Mouse (Mus musculus): ENCODE results near the gene Epsti1. TPM values are rescaled to one million over a fixed set of nuclear protein-coding genes. Genes with fewer than 3 reads are reported as not detected.

Epsti1 gene
- polyA plus RNA-seq, 1 experiment from 2014 or later = 0.34 TPM

DNA sequence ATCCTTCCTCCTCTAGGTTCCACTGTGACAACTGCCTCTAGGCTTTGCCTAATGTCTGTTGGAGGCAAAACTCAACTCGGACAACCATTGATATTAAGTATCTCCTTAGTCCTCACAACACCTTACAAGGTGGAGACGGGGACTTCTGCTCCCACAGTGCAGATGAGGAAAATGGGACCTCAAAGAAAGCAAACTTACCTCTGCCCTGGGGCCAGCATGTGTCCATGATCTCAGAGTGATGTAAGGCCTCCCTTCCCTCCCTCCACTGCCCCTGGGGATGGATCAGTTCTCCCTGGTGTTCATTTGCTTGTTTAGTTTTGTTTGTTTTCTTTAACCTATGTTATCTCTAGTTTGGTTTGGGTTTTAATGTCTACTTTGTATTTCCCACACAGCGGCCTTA lies 1.5 kb upstream of the Epsti1 start:
- H3K4me1 ChIP-seq (ENCODE audit: control insufficient read depth, insufficient read depth, low read depth, low read length) = no peaks in the 10 kb centered on the region
- no peaks in the 10 kb centered on the region for H3K36me3 ChIP-seq (ENCODE audit: control insufficient read depth, insufficient read depth, low read length)
- H3K27ac ChIP-seq (ENCODE audit: low read depth, low read length) = no peak overlapping the region
- H3K4me2 ChIP-seq (ENCODE audit: low read length) = no peak overlapping the region
- H3K9ac ChIP-seq (ENCODE audit: low read depth, low read length) = no peak overlapping the region
- H3K4me3 ChIP-seq (ENCODE audit: low read length) = no peak overlapping the region
- ATAC-seq = no peak
- H3K9me3 ChIP-seq (ENCODE audit: control insufficient read depth, low read length) = no peaks in the 10 kb centered on the region
- no peaks in the 10 kb centered on the region for H3K27me3 ChIP-seq (replicated peaks; ENCODE audit: control insufficient read depth, insufficient read depth, low read length)
- WGBS = 94% methylated on average over 3 of the region's 3 CpGs

DNA sequence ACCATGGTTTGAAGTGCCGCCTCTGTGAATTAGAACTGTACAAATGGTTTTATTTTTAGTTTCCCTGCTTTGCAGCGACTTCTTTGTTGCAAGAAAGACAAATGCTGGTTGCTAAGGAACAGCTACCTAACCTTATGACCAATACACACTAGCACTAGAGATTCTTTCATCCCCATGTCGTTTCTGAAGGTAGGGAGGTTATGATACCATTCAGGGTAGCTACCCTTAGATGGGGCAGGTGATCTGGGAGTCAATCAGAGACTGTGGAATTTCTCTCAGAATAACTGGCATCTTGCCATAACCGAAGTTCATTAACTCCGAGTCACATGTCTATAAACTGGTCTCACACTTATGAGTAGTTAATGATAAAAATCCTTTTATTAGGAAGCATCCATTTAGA lies 1.4 kb downstream of the Epsti1 start:
- no peak for ATAC-seq
- 60% methylated on average over 5 of the region's 5 CpGs for WGBS
- Histone ChIP-seq H3K9ac (ENCODE audit: low read depth, low read length) (no peak overlapping the region), H3K27ac (ENCODE audit: low read depth, low read length) (no peak overlapping the region), H3K4me1 (ENCODE audit: control insufficient read depth, insufficient read depth, low read depth, low read length) (no peaks in the 10 kb centered on the region), H3K36me3 (ENCODE audit: control insufficient read depth, insufficient read depth, low read length) (no peaks in the 10 kb centered on the region), H3K9me3 (ENCODE audit: control insufficient read depth, low read length) (no peaks in the 10 kb centered on the region), H3K4me2 (ENCODE audit: low read length) (no peak overlapping the region), H3K27me3 (replicated peaks; ENCODE audit: control insufficient read depth, insufficient read depth, low read length) (no peaks in the 10 kb centered on the region), H3K4me3 (ENCODE audit: low read length) (no peak overlapping the region)

DNA sequence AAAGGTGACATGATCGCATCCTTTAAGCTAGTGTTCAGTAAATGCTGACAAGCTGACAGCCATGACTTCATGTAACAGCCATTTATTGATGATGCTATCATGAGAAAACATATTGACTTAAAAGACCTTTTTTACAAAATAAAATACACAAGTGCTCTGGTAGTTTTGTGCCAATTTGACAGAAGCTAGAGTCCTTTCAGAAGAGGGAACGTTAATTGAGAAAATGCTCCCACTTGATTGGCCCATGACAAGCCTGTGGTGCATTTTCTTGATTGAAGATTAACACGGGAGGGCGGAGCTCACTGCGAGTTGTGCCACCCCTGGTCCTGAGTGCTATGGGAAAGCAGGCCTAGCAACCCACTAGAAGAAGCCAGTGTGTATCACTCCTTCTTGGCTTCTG lies 2.5 kb downstream of the Epsti1 start:
- no peak for ATAC-seq
- Histone ChIP-seq H3K4me1 (ENCODE audit: control insufficient read depth, insufficient read depth, low read depth, low read length) (no peaks in the 10 kb centered on the region), H3K36me3 (ENCODE audit: control insufficient read depth, insufficient read depth, low read length) (no peaks in the 10 kb centered on the region), H3K27ac (ENCODE audit: low read depth, low read length) (no peak overlapping the region), H3K4me2 (ENCODE audit: low read length) (no peak overlapping the region), H3K4me3 (ENCODE audit: low read length) (no peak overlapping the region), H3K9me3 (ENCODE audit: control insufficient read depth, low read length) (no peaks in the 10 kb centered on the region), H3K27me3 (replicated peaks; ENCODE audit: control insufficient read depth, insufficient read depth, low read length) (no peaks in the 10 kb centered on the region), H3K9ac (ENCODE audit: low read depth, low read length) (no peak overlapping the region)
- 95% methylated on average over 5 of the region's 5 CpGs for WGBS

DNA sequence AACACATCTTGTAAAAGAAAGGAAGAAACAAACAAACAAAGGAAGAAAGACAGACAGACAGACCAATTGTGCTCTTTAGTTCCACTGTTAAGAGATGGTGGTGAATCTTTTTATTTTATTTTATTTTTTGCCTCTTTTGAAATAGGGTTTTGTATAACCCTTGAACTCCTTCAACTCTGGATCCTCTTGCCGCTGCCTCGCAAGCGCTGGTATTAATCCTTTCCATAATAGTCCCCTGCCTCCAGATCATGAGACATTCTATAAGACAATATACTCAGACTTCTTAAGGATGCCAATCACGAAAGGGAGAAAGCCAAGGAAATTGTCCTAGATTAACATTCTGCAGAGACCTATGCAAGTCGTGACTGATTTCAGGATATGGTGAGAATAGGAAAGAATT lies 11.7 kb downstream of the Epsti1 start:
- H3K36me3 ChIP-seq (ENCODE audit: control insufficient read depth, insufficient read depth, low read length) = no peaks in the 10 kb centered on the region
- no peak overlapping the region for H3K9ac ChIP-seq (ENCODE audit: low read depth, low read length)
- H3K4me1 ChIP-seq (ENCODE audit: control insufficient read depth, insufficient read depth, low read depth, low read length) = no peaks in the 10 kb centered on the region
- H3K4me3 ChIP-seq (ENCODE audit: low read length) = no peak overlapping the region
- no peak overlapping the region for H3K4me2 ChIP-seq (ENCODE audit: low read length)
- H3K9me3 ChIP-seq (ENCODE audit: control insufficient read depth, low read length) = no peaks in the 10 kb centered on the region; the same call in 1 of the 2 replicates
- WGBS = 57% methylated on average over 5 of the region's 5 CpGs
- no peak for ATAC-seq
- no peaks in the 10 kb centered on the region for H3K27me3 ChIP-seq (replicated peaks; ENCODE audit: control insufficient read depth, insufficient read depth, low read length)
- no peak overlapping the region for H3K27ac ChIP-seq (ENCODE audit: low read depth, low read length)

DNA sequence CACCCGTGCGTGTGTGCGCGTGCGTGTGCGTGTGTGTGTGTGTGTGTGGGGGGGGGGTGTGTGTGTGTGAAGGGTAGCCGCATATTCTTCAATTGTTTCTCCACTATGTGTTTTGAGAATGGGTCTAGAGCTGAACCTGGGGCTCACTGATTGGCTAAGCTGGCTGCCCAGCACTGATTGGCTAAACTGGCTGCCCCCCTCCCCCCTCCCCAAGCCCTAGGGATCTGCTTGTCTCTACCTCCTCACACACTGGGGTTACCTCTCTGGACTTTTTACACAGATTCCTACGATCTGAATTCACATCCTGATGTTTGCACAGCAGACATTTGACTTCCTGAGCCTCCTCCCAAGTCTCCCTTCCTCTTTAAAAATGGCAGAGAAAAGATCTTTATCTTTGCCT lies 17.6 kb downstream of the Epsti1 start:
- Histone ChIP-seq H3K36me3 (ENCODE audit: control insufficient read depth, insufficient read depth, low read length) (no peaks in the 10 kb centered on the region), H3K27me3 (replicated peaks; ENCODE audit: control insufficient read depth, insufficient read depth, low read length) (no peaks in the 10 kb centered on the region), H3K9me3 (ENCODE audit: control insufficient read depth, low read length) (no peaks in the 10 kb centered on the region), H3K4me2 (ENCODE audit: low read length) (no peak overlapping the region), H3K27ac (ENCODE audit: low read depth, low read length) (no peak overlapping the region), H3K4me1 (ENCODE audit: control insufficient read depth, insufficient read depth, low read depth, low read length) (no peaks in the 10 kb centered on the region), H3K4me3 (ENCODE audit: low read length) (no peak overlapping the region), H3K9ac (ENCODE audit: low read depth, low read length) (no peak overlapping the region)
- ATAC-seq = no peak
- WGBS = 90% methylated on average over 8 of the region's 8 CpGs

DNA sequence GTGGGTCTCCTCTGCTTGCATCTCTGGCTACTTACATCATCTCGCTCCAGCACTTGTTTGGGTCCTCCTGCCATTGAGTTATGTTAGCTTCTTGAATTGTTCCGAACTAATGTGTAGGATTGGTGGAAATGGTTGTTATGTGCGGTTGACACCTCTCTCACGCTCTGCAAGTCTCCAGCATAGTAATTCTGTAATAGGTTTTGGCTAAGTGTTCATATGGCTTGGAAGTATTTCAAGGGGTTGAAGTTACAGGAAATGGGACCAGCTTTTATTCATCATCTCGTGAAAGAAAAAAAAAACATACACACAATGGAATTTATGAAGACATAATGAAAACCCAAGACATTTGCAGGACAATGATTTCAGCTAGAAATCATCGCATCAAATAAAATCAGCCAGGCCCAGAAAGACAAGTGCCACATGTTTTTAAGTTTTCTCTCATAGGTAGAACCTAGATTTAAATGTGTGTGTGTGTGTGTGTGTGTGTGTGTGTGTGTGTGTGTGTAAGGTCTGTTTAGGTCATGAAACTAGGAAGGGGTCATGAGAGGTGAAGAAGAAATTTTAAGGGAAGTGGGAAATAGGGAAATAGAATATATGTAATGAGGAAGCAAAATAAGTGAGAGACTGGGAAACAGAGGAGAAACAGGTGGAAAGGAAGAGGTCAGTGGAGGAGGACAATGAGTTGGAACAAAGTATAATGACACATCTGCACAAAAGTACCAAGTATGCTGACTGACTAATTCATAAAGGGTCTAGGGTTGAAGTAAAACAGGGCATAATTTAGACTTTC lies 19.2 kb downstream of the Epsti1 start:
- H3K27ac ChIP-seq (ENCODE audit: low read depth, low read length) = no peak overlapping the region
- H3K9me3 ChIP-seq (ENCODE audit: control insufficient read depth, low read length) = no peaks in the 10 kb centered on the region
- no peak overlapping the region for H3K4me3 ChIP-seq (ENCODE audit: low read length)
- WGBS = 84% methylated on average over 6 of the region's 6 CpGs
- H3K9ac ChIP-seq (ENCODE audit: low read depth, low read length) = no peak overlapping the region
- no peak overlapping the region for H3K4me2 ChIP-seq (ENCODE audit: low read length)
- H3K27me3 ChIP-seq (replicated peaks; ENCODE audit: control insufficient read depth, insufficient read depth, low read length) = no peaks in the 10 kb centered on the region
- ATAC-seq = no peak
- H3K36me3 ChIP-seq (ENCODE audit: control insufficient read depth, insufficient read depth, low read length) = no peaks in the 10 kb centered on the region
- no peaks in the 10 kb centered on the region for H3K4me1 ChIP-seq (ENCODE audit: control insufficient read depth, insufficient read depth, low read depth, low read length)

DNA sequence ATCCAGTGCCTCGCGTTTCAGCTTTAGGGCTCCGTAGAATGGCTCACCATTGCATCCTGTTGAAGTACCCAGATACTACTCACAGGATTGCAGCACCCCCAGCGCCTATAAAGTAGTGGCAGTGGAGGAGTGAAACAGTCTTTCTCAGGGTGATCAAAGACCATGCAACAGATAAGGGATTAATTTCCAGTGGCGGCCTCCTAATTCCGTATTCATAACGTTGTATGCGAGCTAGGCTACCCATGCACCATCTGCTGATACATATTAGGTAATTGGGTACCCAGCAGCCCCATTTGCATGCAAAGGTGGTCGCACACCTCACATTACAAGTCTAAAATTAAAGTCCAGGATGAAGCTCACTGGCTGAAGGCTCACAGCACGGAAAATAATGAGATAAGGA lies 21.4 kb downstream of the Epsti1 start:
- Histone ChIP-seq H3K27ac (ENCODE audit: low read depth, low read length) (no peak overlapping the region), H3K27me3 (replicated peaks; ENCODE audit: control insufficient read depth, insufficient read depth, low read length) (no peaks in the 10 kb centered on the region), H3K4me1 (ENCODE audit: control insufficient read depth, insufficient read depth, low read depth, low read length) (no peaks in the 10 kb centered on the region), H3K4me2 (ENCODE audit: low read length) (no peak overlapping the region), H3K36me3 (ENCODE audit: control insufficient read depth, insufficient read depth, low read length) (no peaks in the 10 kb centered on the region), H3K9ac (ENCODE audit: low read depth, low read length) (no peak overlapping the region), H3K4me3 (ENCODE audit: low read length) (no peak overlapping the region), H3K9me3 (ENCODE audit: control insufficient read depth, low read length) (no peaks in the 10 kb centered on the region)
- ATAC-seq = no peak; the same call in 1 of the 2 replicates
- 73% methylated on average over 10 of the region's 10 CpGs for WGBS

DNA sequence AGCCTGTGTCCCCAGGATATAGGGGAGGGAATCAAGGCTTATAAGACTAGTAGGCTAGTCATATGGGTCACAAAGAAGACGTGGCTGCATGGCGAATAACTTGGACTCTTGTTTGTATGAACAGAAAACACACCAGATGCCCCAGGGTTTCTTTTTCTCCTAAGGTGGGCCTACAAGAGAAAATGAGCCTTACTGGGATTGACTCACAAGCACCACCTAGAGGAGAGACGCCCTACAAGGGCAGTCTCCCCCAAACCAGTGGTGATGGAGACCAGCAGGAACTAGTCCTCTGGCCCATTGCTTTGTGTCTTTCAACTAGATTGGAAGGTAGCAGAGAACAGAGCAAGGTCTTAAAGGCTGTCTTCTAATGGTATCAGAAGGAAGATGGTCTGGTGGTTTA lies 22.7 kb downstream of the Epsti1 start:
- no peaks in the 10 kb centered on the region for H3K9me3 ChIP-seq (ENCODE audit: control insufficient read depth, low read length)
- H3K27ac ChIP-seq (ENCODE audit: low read depth, low read length) = no peak overlapping the region
- H3K36me3 ChIP-seq (ENCODE audit: control insufficient read depth, insufficient read depth, low read length) = no peaks in the 10 kb centered on the region
- no peak for ATAC-seq
- no peak overlapping the region for H3K4me2 ChIP-seq (ENCODE audit: low read length)
- H3K4me3 ChIP-seq (ENCODE audit: low read length) = no peak overlapping the region
- no peaks in the 10 kb centered on the region for H3K27me3 ChIP-seq (replicated peaks; ENCODE audit: control insufficient read depth, insufficient read depth, low read length)
- H3K4me1 ChIP-seq (ENCODE audit: control insufficient read depth, insufficient read depth, low read depth, low read length) = no peaks in the 10 kb centered on the region
- H3K9ac ChIP-seq (ENCODE audit: low read depth, low read length) = no peak overlapping the region
- 58% methylated on average over 3 of the region's 3 CpGs for WGBS

DNA sequence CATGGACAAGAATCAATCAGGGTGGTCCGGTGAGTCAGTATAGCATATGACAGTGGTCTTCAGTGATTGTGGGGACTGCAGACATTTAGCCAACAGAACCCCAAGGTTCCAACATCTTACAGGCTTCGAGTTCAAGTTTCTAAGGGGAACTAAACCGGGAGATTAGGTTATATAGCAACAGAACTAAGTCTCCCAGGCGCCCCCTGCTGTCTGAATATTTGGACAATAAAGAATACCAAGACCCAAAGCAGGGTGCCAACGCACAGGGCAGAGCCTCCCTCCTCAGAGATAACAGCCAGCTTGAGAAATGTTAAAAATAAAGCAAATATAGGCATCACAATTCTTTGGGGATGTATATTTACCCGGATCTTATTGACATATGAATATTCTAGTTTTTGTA lies 24.0 kb downstream of the Epsti1 start:
- Histone ChIP-seq H3K9ac (ENCODE audit: low read depth, low read length) (no peak overlapping the region), H3K4me3 (ENCODE audit: low read length) (no peak overlapping the region), H3K27me3 (replicated peaks; ENCODE audit: control insufficient read depth, insufficient read depth, low read length) (no peaks in the 10 kb centered on the region), H3K4me1 (ENCODE audit: control insufficient read depth, insufficient read depth, low read depth, low read length) (no peaks in the 10 kb centered on the region), H3K36me3 (ENCODE audit: control insufficient read depth, insufficient read depth, low read length) (no peaks in the 10 kb centered on the region), H3K4me2 (ENCODE audit: low read length) (no peak overlapping the region), H3K9me3 (ENCODE audit: control insufficient read depth, low read length) (no peaks in the 10 kb centered on the region), H3K27ac (ENCODE audit: low read depth, low read length) (no peak overlapping the region)
- ATAC-seq = no peak
- 45% methylated on average over 6 of the region's 6 CpGs for WGBS

All from hindbrain, embryonic 16.5 days (tissue).